Mouse (Mus musculus): ENCODE data around the gene Cfap70. TPM values are rescaled to one million over a fixed set of nuclear protein-coding genes. Genes with fewer than 3 reads are reported as not detected.

The Cfap70 gene
- polyA plus RNA-seq, 1 experiment from 2014 or later: 0.24 TPM

DNA sequence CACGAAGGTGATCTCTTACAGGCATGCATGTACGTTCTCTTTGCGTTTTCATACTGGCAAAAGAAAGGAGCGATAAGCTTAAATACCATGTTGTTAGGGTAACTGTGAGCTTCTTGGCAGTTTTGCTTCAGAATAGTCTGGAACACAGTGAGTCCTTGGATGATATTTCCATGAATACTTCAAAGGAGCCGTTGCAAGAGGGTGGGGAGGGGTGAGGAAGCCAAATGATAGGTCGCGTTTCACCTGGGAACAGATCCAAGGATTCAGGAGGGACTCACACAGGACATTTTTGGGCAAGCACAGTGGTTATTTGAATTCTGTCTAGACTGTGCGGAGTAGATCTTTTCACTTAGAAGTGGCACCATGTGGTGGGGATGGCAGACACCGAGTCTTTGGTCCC, 54.8 kb downstream of the Cfap70 start:
- no peak overlapping the region for H3K9ac ChIP-seq (ENCODE audit: low read length)
- ATAC-seq (ENCODE audit: insufficient read depth, low FRiP score, low TSS enrichment) (no peak), DNase-seq (ENCODE audit: low spot score) (no peak)
- H3K36me3 ChIP-seq (ENCODE audit: control insufficient read depth, insufficient read depth, low read length): no peaks in the 10 kb centered on the region
- no peaks in the 10 kb centered on the region for H3K4me1 ChIP-seq (ENCODE audit: control insufficient read depth, insufficient read depth, low read length)
- H3K4me3 ChIP-seq (ENCODE audit: low read depth, low read length): no peak overlapping the region
- H3K4me2 ChIP-seq (ENCODE audit: low read depth): no peak overlapping the region
- H3K27ac ChIP-seq (ENCODE audit: low read depth, low read length): no peak overlapping the region
- no peaks in the 10 kb centered on the region for H3K27me3 ChIP-seq (ENCODE audit: control insufficient read depth, insufficient read depth, low read length)
- 87% methylated on average over 9 of the region's 9 CpGs for WGBS
- H3K9me3 ChIP-seq (ENCODE audit: control insufficient read depth, low read length): no peaks in the 10 kb centered on the region

DNA sequence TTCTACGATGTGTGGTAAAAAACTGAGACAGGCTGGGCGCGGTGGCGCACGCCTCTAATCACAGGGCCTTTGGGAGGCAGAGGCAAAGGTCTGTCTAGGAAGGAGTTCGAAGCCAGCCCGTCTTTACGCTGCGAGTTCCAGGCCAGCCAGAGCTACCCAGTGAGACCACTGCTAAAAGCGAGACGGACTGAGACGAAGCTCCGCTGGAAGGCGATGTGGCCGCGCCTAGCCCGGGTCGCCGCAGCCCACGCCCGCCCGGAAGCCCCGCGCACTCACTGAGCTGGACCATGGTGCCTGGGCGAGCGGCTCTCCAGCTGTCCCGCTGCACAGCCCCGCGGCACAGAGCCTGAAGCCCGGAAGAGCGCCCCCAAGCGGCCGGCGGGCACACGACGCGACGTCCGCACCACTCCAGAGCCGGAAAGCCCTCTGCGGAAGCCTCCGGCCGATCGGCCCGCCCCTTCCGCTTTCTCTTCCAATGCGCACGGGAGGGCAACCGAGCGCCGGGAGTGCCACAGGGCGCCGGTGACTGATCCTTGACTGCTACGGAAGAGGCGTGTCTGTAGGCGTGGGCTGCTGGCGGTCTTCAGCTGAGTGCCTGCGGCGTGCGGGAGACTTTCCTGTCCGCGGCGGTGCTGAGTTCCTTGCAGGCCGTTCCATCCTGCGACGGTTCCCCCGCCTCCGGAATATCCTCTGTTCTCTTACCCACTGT, 58.7 kb downstream of the Cfap70 start, which contains the start of gene Mrps16:
Gene Mrps16, minus strand, starts transcription at position 430 of the 709 bp plus-strand sequence.
- peak within 1 kb of the TSS; percentile 69 for H3K4me3 ChIP-seq (ENCODE audit: low read depth, low read length)
- peak; percentile 94 for ATAC-seq (ENCODE audit: insufficient read depth, low FRiP score, low TSS enrichment)
- peak; percentile 98 for DNase-seq (ENCODE audit: low spot score)
- WGBS: under 1% methylated on average over 66 of the region's 68 CpGs
- H3K36me3 ChIP-seq (ENCODE audit: control insufficient read depth, insufficient read depth, low read length): no peaks in the 10 kb centered on the region
- peak within 1 kb of the TSS; percentile 86 for H3K9ac ChIP-seq (ENCODE audit: low read length)
- H3K4me1 ChIP-seq (ENCODE audit: control insufficient read depth, insufficient read depth, low read length): 0 out of 2 replicates have a peak, but pooled peaks cover 3% of the 10 kb centered on the region
- peak within 1 kb of the TSS; percentile 75 for H3K27ac ChIP-seq (ENCODE audit: low read depth, low read length)
- H3K4me2 ChIP-seq (ENCODE audit: low read depth): peak within 1 kb of the TSS; percentile 53
- no peaks in the 10 kb centered on the region for H3K27me3 ChIP-seq (ENCODE audit: control insufficient read depth, insufficient read depth, low read length)
- H3K9me3 ChIP-seq (ENCODE audit: control insufficient read depth, low read length): no peaks in the 10 kb centered on the region

DNA sequence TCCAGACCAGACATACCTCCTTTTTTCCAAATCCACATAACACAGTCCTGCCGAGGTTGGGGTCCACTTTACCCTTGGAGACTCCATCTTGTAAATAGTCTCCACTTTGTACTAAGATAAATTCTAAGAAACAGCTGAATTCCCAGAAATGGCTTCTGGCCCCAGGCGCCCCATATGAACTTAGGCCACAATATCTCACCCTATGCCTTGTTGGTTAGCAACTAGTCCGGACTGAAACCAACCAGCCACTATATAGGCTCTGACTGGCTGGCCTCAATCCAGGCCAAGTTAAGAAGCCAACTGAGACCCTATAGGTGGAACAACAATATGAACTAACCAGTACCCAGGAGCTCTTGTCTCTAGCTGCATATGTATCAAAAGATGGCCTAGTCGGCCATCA, 59.7 kb downstream of the Cfap70 start:
- H3K4me1 ChIP-seq (ENCODE audit: control insufficient read depth, insufficient read depth, low read length): peaks cover 8% of the 10 kb centered on the region
- 90% methylated on average over 3 of the region's 4 CpGs for WGBS
- H3K36me3 ChIP-seq (ENCODE audit: control insufficient read depth, insufficient read depth, low read length): no peaks in the 10 kb centered on the region
- no peak overlapping the region for H3K9ac ChIP-seq (ENCODE audit: low read length)
- H3K9me3 ChIP-seq (ENCODE audit: control insufficient read depth, low read length): no peaks in the 10 kb centered on the region
- no peak overlapping the region for H3K4me2 ChIP-seq (ENCODE audit: low read depth)
- no peaks in the 10 kb centered on the region for H3K27me3 ChIP-seq (ENCODE audit: control insufficient read depth, insufficient read depth, low read length)
- H3K27ac ChIP-seq (ENCODE audit: low read depth, low read length): no peak overlapping the region
- ATAC-seq (ENCODE audit: insufficient read depth, low FRiP score, low TSS enrichment) (no peak), DNase-seq (ENCODE audit: low spot score) (no peak)
- peak overlapping the region; percentile 6; the same call in 1 of the 2 replicates for H3K4me3 ChIP-seq (ENCODE audit: low read depth, low read length)

DNA sequence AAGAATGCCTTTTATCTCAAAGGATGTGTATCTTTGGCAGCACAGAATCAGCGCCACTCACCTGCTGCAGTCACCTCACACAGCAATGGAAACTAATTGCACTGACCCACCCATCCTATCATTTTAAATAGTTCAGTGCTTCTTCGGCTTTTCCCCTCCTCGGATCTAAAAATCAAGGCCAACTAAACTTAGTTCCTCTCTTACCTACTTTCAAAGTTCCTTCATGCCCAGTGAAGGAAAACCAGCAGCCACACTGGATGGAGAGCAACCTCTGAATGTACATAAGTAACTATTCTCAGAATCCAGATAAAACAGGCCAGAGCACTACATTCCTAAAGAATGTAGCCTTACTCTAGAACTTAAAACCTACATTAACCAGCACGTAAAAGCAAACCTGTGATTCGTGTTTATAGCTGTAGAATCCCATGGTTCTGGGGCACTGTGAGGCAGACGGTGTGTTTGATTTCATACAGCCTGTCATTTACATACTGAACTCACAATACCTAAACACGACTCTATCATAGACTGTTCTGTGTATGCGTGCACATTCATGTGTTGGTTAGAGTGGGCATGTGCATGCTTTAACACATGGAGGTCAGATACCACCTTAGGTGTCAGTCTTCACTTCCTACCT, 62.5 kb downstream of the Cfap70 start:
- no peak for DNase-seq (ENCODE audit: low spot score)
- H3K9ac ChIP-seq (ENCODE audit: low read length): peak overlapping the region; percentile 42
- WGBS: 86% methylated on average over 8 of the region's 8 CpGs
- peak overlapping the region; percentile 64 for H3K4me3 ChIP-seq (ENCODE audit: low read depth, low read length)
- peak overlapping the region; percentile 54 for H3K4me2 ChIP-seq (ENCODE audit: low read depth)
- H3K27ac ChIP-seq (ENCODE audit: low read depth, low read length): no peak overlapping the region
- ATAC-seq (ENCODE audit: insufficient read depth, low FRiP score, low TSS enrichment): no peak
- no peaks in the 10 kb centered on the region for H3K27me3 ChIP-seq (ENCODE audit: control insufficient read depth, insufficient read depth, low read length)
- peaks cover 15% of the 10 kb centered on the region for H3K4me1 ChIP-seq (ENCODE audit: control insufficient read depth, insufficient read depth, low read length)
- peaks cover 2% of the 10 kb centered on the region; the same call in 1 of the 2 replicates for H3K36me3 ChIP-seq (ENCODE audit: control insufficient read depth, insufficient read depth, low read length)
- H3K9me3 ChIP-seq (ENCODE audit: control insufficient read depth, low read length): no peaks in the 10 kb centered on the region

GRCm38 (mm10) chr14:20388441-20389129, 63.4 kb downstream of the Cfap70 start, which contains the start of gene Dnajc9:
TSS of gene Dnajc9 (minus strand) at chr14:20388910.
- peak; percentile 95 for DNase-seq (ENCODE audit: low spot score)
- WGBS: under 1% methylated on average over 59 of the region's 59 CpGs
- peak within 1 kb of the TSS; percentile 64 for H3K4me3 ChIP-seq (ENCODE audit: low read depth, low read length)
- H3K9me3 ChIP-seq (ENCODE audit: control insufficient read depth, low read length): no peaks in the 10 kb centered on the region
- H3K27ac ChIP-seq (ENCODE audit: low read depth, low read length): no peak within 1 kb of the TSS
- H3K27me3 ChIP-seq (ENCODE audit: control insufficient read depth, insufficient read depth, low read length): no peaks in the 10 kb centered on the region
- peaks cover 15% of the 10 kb centered on the region for H3K4me1 ChIP-seq (ENCODE audit: control insufficient read depth, insufficient read depth, low read length)
- peak; percentile 76 for ATAC-seq (ENCODE audit: insufficient read depth, low FRiP score, low TSS enrichment)
- peaks cover 2% of the 10 kb centered on the region for H3K36me3 ChIP-seq (ENCODE audit: control insufficient read depth, insufficient read depth, low read length)
- peak within 1 kb of the TSS; percentile 66 for H3K9ac ChIP-seq (ENCODE audit: low read length)
- H3K4me2 ChIP-seq (ENCODE audit: low read depth): peak within 1 kb of the TSS; percentile 61

- Histone ChIP-seq H3K4me3 (ENCODE audit: low read depth, low read length) (no peak overlapping the region), H3K4me2 (ENCODE audit: low read depth) (no peak overlapping the region), H3K36me3 (ENCODE audit: control insufficient read depth, insufficient read depth, low read length) (no peaks in the 10 kb centered on the region; the same call in 1 of the 2 replicates), H3K9me3 (ENCODE audit: control insufficient read depth, low read length) (no peaks in the 10 kb centered on the region), H3K27me3 (ENCODE audit: control insufficient read depth, insufficient read depth, low read length) (no peaks in the 10 kb centered on the region), H3K4me1 (ENCODE audit: control insufficient read depth, insufficient read depth, low read length) (no peaks in the 10 kb centered on the region), H3K9ac (ENCODE audit: low read length) (no peak overlapping the region), H3K27ac (ENCODE audit: low read depth, low read length) (no peak overlapping the region)
- WGBS: 90% methylated on average over 9 of the region's 9 CpGs
- DNase-seq (ENCODE audit: low spot score) (no peak), ATAC-seq (ENCODE audit: insufficient read depth, low FRiP score, low TSS enrichment) (no peak)
Observed at GRCm38 (mm10) chr14:20379753-20380430, 72.1 kb downstream of the Cfap70 start.

GRCm38 (mm10) chr14:20379087-20379640, 72.9 kb downstream of the Cfap70 start:
- Histone ChIP-seq H3K27me3 (ENCODE audit: control insufficient read depth, insufficient read depth, low read length) (no peaks in the 10 kb centered on the region), H3K4me3 (ENCODE audit: low read depth, low read length) (no peak overlapping the region), H3K4me2 (ENCODE audit: low read depth) (no peak overlapping the region), H3K36me3 (ENCODE audit: control insufficient read depth, insufficient read depth, low read length) (no peaks in the 10 kb centered on the region; the same call in 1 of the 2 replicates), H3K9me3 (ENCODE audit: control insufficient read depth, low read length) (no peaks in the 10 kb centered on the region), H3K4me1 (ENCODE audit: control insufficient read depth, insufficient read depth, low read length) (no peaks in the 10 kb centered on the region), H3K9ac (ENCODE audit: low read length) (no peak overlapping the region), H3K27ac (ENCODE audit: low read depth, low read length) (no peak overlapping the region)
- 88% methylated on average over 5 of the region's 5 CpGs for WGBS
- ATAC-seq (ENCODE audit: insufficient read depth, low FRiP score, low TSS enrichment): no peak
- no peak for DNase-seq (ENCODE audit: low spot score)
